Mouse (Mus musculus) MEL (cell line): ENCODE data around the gene D630003M21Rik. TPM values are rescaled to one million over a fixed set of nuclear protein-coding genes. Genes with fewer than 3 reads are reported as not detected.

ENCODE experiments used
- DNase-seq: peaks from one replicate; pipeline ENCODE4 v3.0.0; 2011; ENCODE audit warnings: low read depth, low spot score
- H3K27ac ChIP-seq: 2 replicates; pipeline ENCODE4 v1.5.1; 2012; ENCODE audit warnings: low read depth, mild to moderate bottlenecking, control low read depth, low read length, moderate library complexity; ENCODE audit not compliant: control insufficient read depth
- H3K27me3 ChIP-seq, 2 experiments: fragments of 150-350 bp in 1 of 2; sonication (generic) in 1 of 2; 2 replicates each; pipeline ENCODE4 v1.6.1; 2012; ENCODE audit warnings: low read length in 2 of 2, mild to moderate bottlenecking in 2 of 2, improper control_type of control experiment in 1 of 2, moderate library complexity in 1 of 2; ENCODE audit not compliant: insufficient read depth in 2 of 2, control insufficient read depth in 1 of 2
- H3K36me3 ChIP-seq, 2 experiments: 2 replicates each; pipeline ENCODE4 v1.6.1; 2012 to 2014; ENCODE audit warnings: low read length in 2 of 2, improper control_type of control experiment in 1 of 2, inconsistent platforms in 1 of 2, mild to moderate bottlenecking in 1 of 2; ENCODE audit not compliant: insufficient read depth in 2 of 2, control insufficient read depth in 1 of 2
- H3K4me1 ChIP-seq, 2 experiments: fragments of 150-350 bp in 1 of 2; sonication (generic) in 1 of 2; 2 replicates each; pipeline ENCODE4 v1.6.1; 2012; ENCODE audit warnings: low read length in 2 of 2, improper control_type of control experiment in 1 of 2, mild to moderate bottlenecking in 1 of 2; ENCODE audit not compliant: insufficient read depth in 2 of 2, control insufficient read depth in 1 of 2
- H3K4me3 ChIP-seq, 2 experiments: fragments of 150-350 bp in 1 of 2; sonication (generic) in 1 of 2; 2 replicates each; pipeline ENCODE4 v1.5.1; 2012; ENCODE audit warnings: low read depth in 2 of 2, low read length in 2 of 2, mild to moderate bottlenecking in 2 of 2, moderate library complexity in 2 of 2, control low read depth in 1 of 2, improper control_type of control experiment in 1 of 2; ENCODE audit not compliant: control insufficient read depth in 1 of 2, insufficient read depth in 1 of 2
- H3K79me2 ChIP-seq: 2 replicates; pipeline ENCODE4 v1.6.1; 2012; ENCODE audit warnings: mild to moderate bottlenecking, low read length, moderate library complexity; ENCODE audit not compliant: control insufficient read depth, poor library complexity, insufficient read depth
- H3K9ac ChIP-seq: 2 replicates; pipeline ENCODE4 v1.6.1; 2012; ENCODE audit warnings: low read depth, mild to moderate bottlenecking, control low read depth, low read length, moderate library complexity; ENCODE audit not compliant: control insufficient read depth, poor library complexity, severe bottlenecking
- H3K9me3 ChIP-seq: fragments of 150-350 bp; sonication (generic); replicated peaks from 2 replicates; pipeline ENCODE4 v1.6.1; 2012; ENCODE audit warnings: mild to moderate bottlenecking, low read length, improper control_type of control experiment, moderate library complexity; ENCODE audit not compliant: insufficient read depth
- BHLHE40 ChIP-seq: IDR thresholded peaks from 2 replicates; pipeline ENCODE4 v1.6.1; 2012; ENCODE audit warnings: low read depth, mild to moderate bottlenecking, inconsistent platforms, low read length, improper control_type of control experiment, borderline replicate concordance
- CHD1 ChIP-seq: IDR thresholded peaks from 2 replicates; pipeline ENCODE4 v1.6.1; 2012; ENCODE audit warnings: low read depth, mild to moderate bottlenecking, inconsistent platforms, low read length, improper control_type of control experiment
- CHD2 ChIP-seq: IDR thresholded peaks from 2 replicates; pipeline ENCODE4 v1.6.1; 2011; ENCODE audit warnings: low read length, improper control_type of control experiment
- CTCF ChIP-seq, 3 experiments: IDR thresholded peaks in 2 of 3; conservative IDR thresholded peaks in 1 of 3; 2 replicates each; pipeline ENCODE4 v1.5.1; 2011 to 2012; ENCODE audit warnings: low read length in 3 of 3, low read depth in 2 of 3, mild to moderate bottlenecking in 2 of 3, improper control_type of control experiment in 1 of 3, inconsistent platforms in 1 of 3, mixed read lengths in 1 of 3, moderate library complexity in 1 of 3; ENCODE audit not compliant: control insufficient read depth in 1 of 3, insufficient read depth in 1 of 3, poor library complexity in 1 of 3, severe bottlenecking in 1 of 3
- E2F4 ChIP-seq: IDR thresholded peaks from 2 replicates; pipeline ENCODE4 v1.6.1; 2011; ENCODE audit warnings: low read depth, low read length, improper control_type of control experiment, borderline replicate concordance
- ELF1 ChIP-seq: IDR thresholded peaks from 2 replicates; pipeline ENCODE4 v1.6.1; 2014; ENCODE audit warnings: low read depth, mild to moderate bottlenecking, inconsistent platforms, low read length, improper control_type of control experiment, moderate library complexity
- ETS1 ChIP-seq: IDR thresholded peaks from 2 replicates; pipeline ENCODE4 v1.6.1; 2012; ENCODE audit warnings: low read depth, mild to moderate bottlenecking, inconsistent platforms, low read length, improper control_type of control experiment, moderate library complexity
- GABPA ChIP-seq: IDR thresholded peaks from 2 replicates; pipeline ENCODE4 v1.6.1; 2012; ENCODE audit warnings: low read depth, mild to moderate bottlenecking, inconsistent platforms, low read length, improper control_type of control experiment, moderate library complexity
- HCFC1 ChIP-seq: IDR thresholded peaks from 2 replicates; pipeline ENCODE4 v1.6.1; 2012; ENCODE audit warnings: low read depth, mild to moderate bottlenecking, inconsistent platforms, low read length, improper control_type of control experiment, moderate library complexity
- KAT2A ChIP-seq: conservative IDR thresholded peaks from 2 replicates; pipeline ENCODE4 v1.6.1; 2012; ENCODE audit warnings: low read depth, low read length, improper control_type of control experiment, inconsistent platforms
- MAFK ChIP-seq: IDR thresholded peaks from 2 replicates; pipeline ENCODE4 v1.6.1; 2011; ENCODE audit warnings: low read depth, mild to moderate bottlenecking, low read length, improper control_type of control experiment, borderline replicate concordance
- MAZ ChIP-seq: IDR thresholded peaks from 2 replicates; pipeline ENCODE4 v1.6.1; 2012; ENCODE audit warnings: low read depth, mild to moderate bottlenecking, inconsistent platforms, low read length, improper control_type of control experiment
- MEF2A ChIP-seq: IDR thresholded peaks from 2 replicates; pipeline ENCODE4 v1.6.1; 2014; ENCODE audit warnings: low read depth, mild to moderate bottlenecking, inconsistent platforms, low read length, improper control_type of control experiment; ENCODE audit not compliant: poor library complexity, insufficient replicate concordance, severe bottlenecking; ENCODE audit errors: extremely low read depth
- MXI1 ChIP-seq: IDR thresholded peaks from 2 replicates; pipeline ENCODE4 v1.6.1; 2011; ENCODE audit warnings: mild to moderate bottlenecking, low read depth, low read length, improper control_type of control experiment
- NRF1 ChIP-seq: IDR thresholded peaks from 2 replicates; pipeline ENCODE4 v1.6.1; 2014; ENCODE audit warnings: low read depth, mild to moderate bottlenecking, inconsistent platforms, low read length, improper control_type of control experiment, moderate library complexity; ENCODE audit not compliant: poor library complexity, insufficient read depth, severe bottlenecking
- POLR2AphosphoS5 ChIP-seq: IDR thresholded peaks from 2 replicates; pipeline ENCODE4 v1.6.1; 2012; ENCODE audit warnings: low read depth, borderline replicate concordance, mild to moderate bottlenecking, inconsistent platforms, low read length, moderate library complexity, mixed read lengths
- RAD21 ChIP-seq: IDR thresholded peaks from 2 replicates; pipeline ENCODE4 v1.6.1; 2011; ENCODE audit warnings: mild to moderate bottlenecking, low read depth, low read length, improper control_type of control experiment
- RCOR1 ChIP-seq: IDR thresholded peaks from 2 replicates; pipeline ENCODE4 v1.6.1; 2012; ENCODE audit warnings: low read depth, mild to moderate bottlenecking, inconsistent platforms, low read length, improper control_type of control experiment
- SIN3A ChIP-seq: IDR thresholded peaks from 2 replicates; pipeline ENCODE4 v1.6.1; 2012; ENCODE audit warnings: low read length, improper control_type of control experiment, inconsistent platforms
- SMC3 ChIP-seq: IDR thresholded peaks from 2 replicates; pipeline ENCODE4 v1.6.1; 2011; ENCODE audit warnings: low read depth, low read length, improper control_type of control experiment
- USF1 ChIP-seq: IDR thresholded peaks from 2 replicates; pipeline ENCODE4 v1.6.1; 2014; ENCODE audit warnings: low read depth, mild to moderate bottlenecking, inconsistent platforms, low read length, improper control_type of control experiment, moderate library complexity
- USF2 ChIP-seq, 2 experiments: IDR thresholded peaks; 2 replicates each; pipeline ENCODE4 v1.6.1; 2011 to 2012; ENCODE audit warnings: improper control_type of control experiment in 2 of 2, low read length in 2 of 2, borderline replicate concordance in 1 of 2, inconsistent platforms in 1 of 2, low read depth in 1 of 2, mild to moderate bottlenecking in 1 of 2; ENCODE audit not compliant: insufficient read depth in 1 of 2
- ZMIZ1 ChIP-seq: IDR thresholded peaks from 2 replicates; pipeline ENCODE4 v1.6.1; 2012; ENCODE audit warnings: low read depth, mild to moderate bottlenecking, inconsistent platforms, low read length, improper control_type of control experiment, moderate library complexity
- ZNF384 ChIP-seq: IDR thresholded peaks from 2 replicates; pipeline ENCODE4 v1.6.1; 2012; ENCODE audit warnings: low read depth, mild to moderate bottlenecking, inconsistent platforms, low read length, improper control_type of control experiment
- polyA plus RNA-seq, 2 experiments: library from polyadenylated mRNA; stranded (reverse) in 1 of 2; unstranded in 1 of 2; fragments of >175 nt in 1 of 2; fragments of >200 nt in 1 of 2; gene quantifications; 2 replicates each; pipeline versions ENCODE4 v1.2.1 to v1.2.4; 2012; ENCODE audit warnings: low replicate concordance in 2 of 2, low read depth in 1 of 2; ENCODE audit not compliant: insufficient read length in 2 of 2, insufficient read depth in 1 of 2, missing spikeins in 1 of 2
- total RNA-seq: library from RNA; depleted of rRNA; stranded (reverse); fragments of 300-350 nt; gene quantifications from 2 replicates; pipeline ENCODE4 v1.2.3, GENCODE M21; 2012

The D630003M21Rik gene
- total and polyA plus RNA-seq, 3 experiments = 0.10 TPM; not detected in 2

- H3K27me3 ChIP-seq = no peaks in the 10 kb centered on the region
- H3K36me3 ChIP-seq = peaks cover 0 to 18% of the 10 kb centered on the region in 2 experiments; a peak in 2 of 4 replicates
- H3K27ac ChIP-seq = no peak overlapping the region
- TF ChIP-seq CHD2 = no peak
- no peak for TF ChIP-seq BHLHE40
- TF ChIP-seq MAFK = no peak
- TF ChIP-seq ELF1 = no peak
- TF ChIP-seq CTCF (IDR thresholded peaks at IDR 0.05 in 2 of 3, conservative IDR thresholded peaks at IDR 0.05 in 1 of 3; ENCODE audit: control insufficient read depth in 1 of 3, insufficient read depth in 1 of 3, low read depth in 2 of 3, low read length in 3 of 3, poor library complexity in 1 of 3, severe bottlenecking in 1 of 3) = no peak
- TF ChIP-seq USF1 = no peak
- no peak for TF ChIP-seq MAZ
- TF ChIP-seq ETS1 = no peak
- no peak for TF ChIP-seq RAD21
- TF ChIP-seq CHD1 = no peak
- no peak for TF ChIP-seq MXI1
- TF ChIP-seq USF2 (IDR thresholded peaks at IDR 0.05; ENCODE audit: borderline replicate concordance in 1 of 2, insufficient read depth in 1 of 2, low read depth in 1 of 2, low read length in 2 of 2) = no peak
- TF ChIP-seq ZNF384 = no peak
- H3K4me3 ChIP-seq = peak overlapping the region; percentile 61 to 88; a peak in 3 of 4 replicates
- H3K4me1 ChIP-seq = peaks cover 19 to 44% of the 10 kb centered on the region in 2 experiments
- H3K79me2 ChIP-seq = no peaks in the 10 kb centered on the region
- no peak for DNase-seq
- peak overlapping the region; percentile 71 for H3K9ac ChIP-seq
- no peaks in the 10 kb centered on the region for H3K9me3 ChIP-seq
Observed at GRCm38 (mm10) chr2:158145528-158146065, 83.4 kb downstream of the D630003M21Rik start.

GRCm38 (mm10) chr2:158144750-158145527, 84.1 kb downstream of the D630003M21Rik start:
- Histone ChIP-seq H3K4me1 (peaks cover 19 to 44% of the 10 kb centered on the region in 2 experiments), H3K4me3 (no peak overlapping the region), H3K27me3 (no peaks in the 10 kb centered on the region), H3K79me2 (no peaks in the 10 kb centered on the region), H3K36me3 (peaks cover 0 to 18% of the 10 kb centered on the region in 2 experiments; a peak in 2 of 4 replicates), H3K9me3 (no peaks in the 10 kb centered on the region), H3K9ac (no peak overlapping the region), H3K27ac (no peak overlapping the region)
- DNase-seq = no peak
- no peak for TF ChIP-seq RCOR1
- TF ChIP-seq KAT2A = no peak
- TF ChIP-seq GABPA = no peak
- TF ChIP-seq SMC3 = no peak
- no peak for TF ChIP-seq NRF1
- no peak for TF ChIP-seq SIN3A
- no peak for TF ChIP-seq POLR2AphosphoS5
- TF ChIP-seq ETS1 = no peak
- TF ChIP-seq HCFC1 = no peak
- no peak for TF ChIP-seq E2F4
- TF ChIP-seq CHD1 = no peak
- no peak for TF ChIP-seq MEF2A
- TF ChIP-seq ZMIZ1 = no peak
- TF ChIP-seq BHLHE40 = no peak
- no peak for TF ChIP-seq MAZ
